Mouse (Mus musculus): ENCODE results near the gene Oprm1. TPM values are rescaled to one million over a fixed set of nuclear protein-coding genes. Genes with fewer than 3 reads are reported as not detected.

Oprm1 gene
- polyA plus RNA-seq, 1 experiment from 2014 or later = not detected

- WGBS = 64% methylated on average over 3 of the region's 3 CpGs
- no peaks in the 10 kb centered on the region for H3K9me3 ChIP-seq (ENCODE audit: control insufficient read depth, low read length)
- H3K4me3 ChIP-seq (ENCODE audit: control insufficient read depth in 1 of 2, insufficient read depth in 1 of 2, low read depth in 1 of 2, low read length in 2 of 2) = no peak overlapping the region
- no peaks in the 10 kb centered on the region for H3K36me3 ChIP-seq (ENCODE audit: control insufficient read depth, insufficient read depth, low read length)
- no peaks in the 10 kb centered on the region for H3K4me1 ChIP-seq (ENCODE audit: control insufficient read depth in 2 of 2, insufficient read depth in 2 of 2, low read length in 2 of 2)
- H3K9ac ChIP-seq (ENCODE audit: low read length) = no peak overlapping the region
- H3K27ac ChIP-seq (replicated peaks in 1 of 2; ENCODE audit: control insufficient read depth in 1 of 2, insufficient read depth in 1 of 2, low read depth in 2 of 2, low read length in 2 of 2) = no peak overlapping the region
- H3K4me2 ChIP-seq (ENCODE audit: low read length) = no peak overlapping the region
- no peaks in the 10 kb centered on the region for H3K27me3 ChIP-seq (ENCODE audit: control insufficient read depth, insufficient read depth, low read length)
- ATAC-seq (ENCODE audit: insufficient number of reproducible peaks, insufficient read depth, low FRiP score, low read depth) = no peak
These were observed 138.5 kb downstream of the Oprm1 start for GRCm38 (mm10) chr10:6896659-6897303.

- Histone ChIP-seq H3K4me3 (ENCODE audit: control insufficient read depth in 1 of 2, insufficient read depth in 1 of 2, low read depth in 1 of 2, low read length in 2 of 2) (no peak overlapping the region), H3K9me3 (ENCODE audit: control insufficient read depth, low read length) (no peaks in the 10 kb centered on the region), H3K4me1 (ENCODE audit: control insufficient read depth in 2 of 2, insufficient read depth in 2 of 2, low read length in 2 of 2) (no peaks in the 10 kb centered on the region), H3K27me3 (ENCODE audit: control insufficient read depth, insufficient read depth, low read length) (no peaks in the 10 kb centered on the region), H3K9ac (ENCODE audit: low read length) (no peak overlapping the region), H3K4me2 (ENCODE audit: low read length) (no peak overlapping the region), H3K36me3 (ENCODE audit: control insufficient read depth, insufficient read depth, low read length) (no peaks in the 10 kb centered on the region), H3K27ac (replicated peaks in 1 of 2; ENCODE audit: control insufficient read depth in 1 of 2, insufficient read depth in 1 of 2, low read depth in 2 of 2, low read length in 2 of 2) (no peak overlapping the region)
- 83% methylated on average over 4 of the region's 4 CpGs for WGBS
- ATAC-seq (ENCODE audit: insufficient number of reproducible peaks, insufficient read depth, low FRiP score, low read depth) = no peak
These were observed 141.8 kb downstream of the Oprm1 start for GRCm38 (mm10) chr10:6900126-6900525.

GRCm38 (mm10) chr10:6901819-6902393, 143.6 kb downstream of the Oprm1 start:
- WGBS = 69% methylated on average over 3 of the region's 3 CpGs
- no peaks in the 10 kb centered on the region for H3K9me3 ChIP-seq (ENCODE audit: control insufficient read depth, low read length)
- H3K4me2 ChIP-seq (ENCODE audit: low read length) = no peak overlapping the region
- H3K4me1 ChIP-seq (ENCODE audit: control insufficient read depth in 2 of 2, insufficient read depth in 2 of 2, low read length in 2 of 2) = no peaks in the 10 kb centered on the region
- no peaks in the 10 kb centered on the region for H3K36me3 ChIP-seq (ENCODE audit: control insufficient read depth, insufficient read depth, low read length)
- H3K27me3 ChIP-seq (ENCODE audit: control insufficient read depth, insufficient read depth, low read length) = no peaks in the 10 kb centered on the region
- H3K9ac ChIP-seq (ENCODE audit: low read length) = no peak overlapping the region
- no peak overlapping the region for H3K4me3 ChIP-seq (ENCODE audit: control insufficient read depth in 1 of 2, insufficient read depth in 1 of 2, low read depth in 1 of 2, low read length in 2 of 2)
- no peak overlapping the region for H3K27ac ChIP-seq (replicated peaks in 1 of 2; ENCODE audit: control insufficient read depth in 1 of 2, insufficient read depth in 1 of 2, low read depth in 2 of 2, low read length in 2 of 2)
- no peak for ATAC-seq (ENCODE audit: insufficient number of reproducible peaks, insufficient read depth, low FRiP score, low read depth)

GRCm38 (mm10) chr10:6909763-6910162, 151.5 kb downstream of the Oprm1 start:
- H3K4me3 ChIP-seq (ENCODE audit: control insufficient read depth in 1 of 2, insufficient read depth in 1 of 2, low read depth in 1 of 2, low read length in 2 of 2) = no peak overlapping the region
- no peaks in the 10 kb centered on the region for H3K9me3 ChIP-seq (ENCODE audit: control insufficient read depth, low read length)
- WGBS = 22% methylated on average over 2 of the region's 2 CpGs
- no peak overlapping the region for H3K27ac ChIP-seq (replicated peaks in 1 of 2; ENCODE audit: control insufficient read depth in 1 of 2, insufficient read depth in 1 of 2, low read depth in 2 of 2, low read length in 2 of 2)
- H3K4me1 ChIP-seq (ENCODE audit: control insufficient read depth in 2 of 2, insufficient read depth in 2 of 2, low read length in 2 of 2) = no peaks in the 10 kb centered on the region
- no peak overlapping the region for H3K4me2 ChIP-seq (ENCODE audit: low read length)
- H3K9ac ChIP-seq (ENCODE audit: low read length) = no peak overlapping the region
- no peaks in the 10 kb centered on the region for H3K36me3 ChIP-seq (ENCODE audit: control insufficient read depth, insufficient read depth, low read length)
- ATAC-seq (ENCODE audit: insufficient number of reproducible peaks, insufficient read depth, low FRiP score, low read depth) = no peak
- no peaks in the 10 kb centered on the region for H3K27me3 ChIP-seq (ENCODE audit: control insufficient read depth, insufficient read depth, low read length)

GRCm38 (mm10) chr10:6915991-6916390, 157.7 kb downstream of the Oprm1 start:
- no peaks in the 10 kb centered on the region for H3K36me3 ChIP-seq (ENCODE audit: control insufficient read depth, insufficient read depth, low read length)
- H3K4me1 ChIP-seq (ENCODE audit: control insufficient read depth in 2 of 2, insufficient read depth in 2 of 2, low read length in 2 of 2) = no peaks in the 10 kb centered on the region
- no peak overlapping the region for H3K4me2 ChIP-seq (ENCODE audit: low read length)
- no peak overlapping the region for H3K4me3 ChIP-seq (ENCODE audit: control insufficient read depth in 1 of 2, insufficient read depth in 1 of 2, low read depth in 1 of 2, low read length in 2 of 2)
- H3K9ac ChIP-seq (ENCODE audit: low read length) = no peak overlapping the region
- H3K27ac ChIP-seq (replicated peaks in 1 of 2; ENCODE audit: control insufficient read depth in 1 of 2, insufficient read depth in 1 of 2, low read depth in 2 of 2, low read length in 2 of 2) = no peak overlapping the region
- H3K9me3 ChIP-seq (ENCODE audit: control insufficient read depth, low read length) = no peaks in the 10 kb centered on the region
- 58% methylated on average over 1 of the region's 1 CpGs for WGBS
- ATAC-seq (ENCODE audit: insufficient number of reproducible peaks, insufficient read depth, low FRiP score, low read depth) = no peak
- no peaks in the 10 kb centered on the region for H3K27me3 ChIP-seq (ENCODE audit: control insufficient read depth, insufficient read depth, low read length)

- H3K4me1 ChIP-seq (ENCODE audit: control insufficient read depth in 2 of 2, insufficient read depth in 2 of 2, low read length in 2 of 2) = no peaks in the 10 kb centered on the region
- H3K27ac ChIP-seq (replicated peaks in 1 of 2; ENCODE audit: control insufficient read depth in 1 of 2, insufficient read depth in 1 of 2, low read depth in 2 of 2, low read length in 2 of 2) = no peak overlapping the region
- H3K9ac ChIP-seq (ENCODE audit: low read length) = no peak overlapping the region
- no peaks in the 10 kb centered on the region for H3K9me3 ChIP-seq (ENCODE audit: control insufficient read depth, low read length)
- 32% methylated on average over 6 of the region's 6 CpGs for WGBS
- no peak overlapping the region for H3K4me2 ChIP-seq (ENCODE audit: low read length)
- H3K4me3 ChIP-seq (ENCODE audit: control insufficient read depth in 1 of 2, insufficient read depth in 1 of 2, low read depth in 1 of 2, low read length in 2 of 2) = no peak overlapping the region
- H3K36me3 ChIP-seq (ENCODE audit: control insufficient read depth, insufficient read depth, low read length) = no peaks in the 10 kb centered on the region
- no peaks in the 10 kb centered on the region for H3K27me3 ChIP-seq (ENCODE audit: control insufficient read depth, insufficient read depth, low read length)
- ATAC-seq (ENCODE audit: insufficient number of reproducible peaks, insufficient read depth, low FRiP score, low read depth) = no peak
These were observed 158.4 kb downstream of the Oprm1 start for GRCm38 (mm10) chr10:6916545-6917257.

- Histone ChIP-seq H3K4me3 (ENCODE audit: control insufficient read depth in 1 of 2, insufficient read depth in 1 of 2, low read depth in 1 of 2, low read length in 2 of 2) (no peak overlapping the region), H3K4me2 (ENCODE audit: low read length) (no peak overlapping the region), H3K9ac (ENCODE audit: low read length) (no peak overlapping the region), H3K27ac (replicated peaks in 1 of 2; ENCODE audit: control insufficient read depth in 1 of 2, insufficient read depth in 1 of 2, low read depth in 2 of 2, low read length in 2 of 2) (no peak overlapping the region), H3K27me3 (ENCODE audit: control insufficient read depth, insufficient read depth, low read length) (no peaks in the 10 kb centered on the region), H3K9me3 (ENCODE audit: control insufficient read depth, low read length) (no peaks in the 10 kb centered on the region), H3K36me3 (ENCODE audit: control insufficient read depth, insufficient read depth, low read length) (no peaks in the 10 kb centered on the region), H3K4me1 (ENCODE audit: control insufficient read depth in 2 of 2, insufficient read depth in 2 of 2, low read length in 2 of 2) (no peaks in the 10 kb centered on the region)
- WGBS = 78% methylated on average over 2 of the region's 2 CpGs
- no peak for ATAC-seq (ENCODE audit: insufficient number of reproducible peaks, insufficient read depth, low FRiP score, low read depth)
These were observed 168.4 kb downstream of the Oprm1 start for GRCm38 (mm10) chr10:6926724-6927123.

Measured in heart, embryonic 14.5 days (tissue).